Mouse (Mus musculus): Measurements from ENCODE around the gene Armt1.

Gene Armt1

GRCm38 (mm10) chr10:4432123-4432931 lies at the start of gene Armt1, which contains the start of gene Rmnd1:
Armt1 (plus strand) TSS chr10:4432467.
Rmnd1 (minus strand) TSS chr10:4432388.
- in situ Hi-C loops (cut with MseI, MboI) = no loop called here

GRCm38 (mm10) chr10:4384244-4384643 lies 48.0 kb upstream of the Armt1 start:
- in situ Hi-C loops (cut with MseI, MboI) = no loop called here

GRCm38 (mm10) chr10:4386609-4387591 lies 45.4 kb upstream of the Armt1 start:
- in situ Hi-C loops (cut with MseI, MboI) = no loop called here

- in situ Hi-C loops (cut with MseI, MboI) = no loop called here
These were observed 44.4 kb upstream of the Armt1 start, which contains the start of gene Zbtb2 for GRCm38 (mm10) chr10:4387701-4388383. Zbtb2 (minus strand) TSS chr10:4388108.

- in situ Hi-C loops (cut with MseI, MboI) = no loop called here
These were observed 43.9 kb upstream of the Armt1 start for GRCm38 (mm10) chr10:4388384-4388745.

- in situ Hi-C loops (cut with MseI, MboI) = no loop called here
These were observed 43.2 kb upstream of the Armt1 start for GRCm38 (mm10) chr10:4389036-4389435.

- in situ Hi-C loops (cut with MseI, MboI) = no loop called here
These were observed 42.7 kb upstream of the Armt1 start for GRCm38 (mm10) chr10:4389461-4390112.

GRCm38 (mm10) chr10:4390550-4390949 lies 41.7 kb upstream of the Armt1 start:
- in situ Hi-C loops (cut with MseI, MboI) = no loop called here

GRCm38 (mm10) chr10:4391076-4391475 lies 41.2 kb upstream of the Armt1 start:
- in situ Hi-C loops (cut with MseI, MboI) = no loop called here

- in situ Hi-C loops (cut with MseI, MboI) = no loop called here
These were observed 40.4 kb upstream of the Armt1 start for GRCm38 (mm10) chr10:4391851-4392250.

- in situ Hi-C loops (cut with MseI, MboI) = no loop called here
These were observed 36.9 kb upstream of the Armt1 start for GRCm38 (mm10) chr10:4395321-4395720.

- in situ Hi-C loops (cut with MseI, MboI) = no loop called here
These were observed 34.2 kb upstream of the Armt1 start for GRCm38 (mm10) chr10:4398058-4398457.

GRCm38 (mm10) chr10:4404895-4405491 lies 27.3 kb upstream of the Armt1 start:
- in situ Hi-C loops (cut with MseI, MboI) = loop anchor here (25.0 kb wide), 1 partner anchor 757 kb away; no protein-coding TSS in a partner anchor

- in situ Hi-C loops (cut with MseI, MboI) = loop anchor here (25.0 kb wide), 1 partner anchor 757 kb away; no protein-coding TSS in a partner anchor
These were observed 26.8 kb upstream of the Armt1 start for GRCm38 (mm10) chr10:4405511-4405910.

GRCm38 (mm10) chr10:4407191-4407590 lies 25.1 kb upstream of the Armt1 start:
- in situ Hi-C loops (cut with MseI, MboI) = loop anchor here (25.0 kb wide), 1 partner anchor 755 kb away; no protein-coding TSS in a partner anchor

GRCm38 (mm10) chr10:4425245-4425644 lies 7.0 kb upstream of the Armt1 start:
- in situ Hi-C loops (cut with MseI, MboI) = no loop called here

GRCm38 (mm10) chr10:4430399-4430798 lies 1.9 kb upstream of the Armt1 start:
- in situ Hi-C loops (cut with MseI, MboI) = no loop called here

- in situ Hi-C loops (cut with MseI, MboI) = no loop called here
These were observed 1.4 kb upstream of the Armt1 start for GRCm38 (mm10) chr10:4430826-4431225.

- in situ Hi-C loops (cut with MseI, MboI) = no loop called here
These were observed 533 bp upstream of the Armt1 start for GRCm38 (mm10) chr10:4431746-4432122.

GRCm38 (mm10) chr10:4432996-4433755 lies 909 bp downstream of the Armt1 start:
- in situ Hi-C loops (cut with MseI, MboI) = no loop called here
